Mouse (Mus musculus) hindbrain, embryonic 10.5 days (tissue): Measurements from ENCODE around the gene AW011738. TPM values are rescaled to one million over a fixed set of nuclear protein-coding genes. Genes with fewer than 3 reads are reported as not detected.

ENCODE experiments used
- DNase-seq: peaks from one replicate; pipeline ENCODE4 v3.0.0-alpha.2; 2017; ENCODE audit warnings: low spot score
- H3K27ac ChIP-seq: fragments of 300-500 bp; sonication (generic); 2 replicates; pipeline ENCODE4 v1.5.1; 2016; ENCODE audit warnings: mild to moderate bottlenecking, moderate library complexity
- H3K27me3 ChIP-seq: fragments of 300-500 bp; sonication (generic); 2 replicates; pipeline ENCODE4 v1.6.1; 2016; ENCODE audit warnings: mild to moderate bottlenecking; ENCODE audit not compliant: poor library complexity, insufficient read depth, severe bottlenecking
- H3K36me3 ChIP-seq: fragments of 300-500 bp; sonication (generic); 2 replicates; pipeline ENCODE4 v1.6.1; 2016; ENCODE audit warnings: mild to moderate bottlenecking, moderate library complexity
- H3K4me1 ChIP-seq: fragments of 300-500 bp; sonication (generic); replicated peaks from 2 replicates; pipeline ENCODE4 v1.6.1; 2016; ENCODE audit warnings: mild to moderate bottlenecking
- H3K4me3 ChIP-seq: fragments of 300-500 bp; sonication (generic); 2 replicates; pipeline ENCODE4 v1.5.1; 2016; ENCODE audit warnings: mild to moderate bottlenecking, moderate library complexity
- H3K9me3 ChIP-seq: fragments of 300-500 bp; sonication (generic); 2 replicates; pipeline ENCODE4 v1.6.1; 2016; ENCODE audit warnings: mild to moderate bottlenecking, moderate library complexity
- WGBS: fragments of 180-500 bp; shearing (Covaris S2); methylation state at CpG from one replicate; pipeline ENCODE4 v1.1.7; 2016; 5-methylcytosine and 5-hydroxymethylcytosine counted together
- polyA plus RNA-seq: library from polyadenylated mRNA; unstranded; fragments of >200 nt; fragmentation: Nextera tagmentation; extraction: Ambion mirVana; gene quantifications from 2 replicates; pipeline ENCODE4 v1.2.1, GENCODE M21; 2016

Gene AW011738
- polyA plus RNA-seq, 1 experiment from 2014 or later, result 7.0 TPM

GRCm38 (mm10) chr4:156208872-156209271, 5.8 kb downstream of the AW011738 start:
- H3K36me3 ChIP-seq, result peaks cover 37% of the 10 kb centered on the region
- H3K27ac ChIP-seq, result no peak overlapping the region
- peaks cover 21% of the 10 kb centered on the region for H3K4me1 ChIP-seq
- DNase-seq, result no peak
- no peaks in the 10 kb centered on the region for H3K9me3 ChIP-seq
- no peak overlapping the region for H3K4me3 ChIP-seq
- H3K27me3 ChIP-seq, result peaks cover 13% of the 10 kb centered on the region
- WGBS, result 92% methylated on average over 4 of the region's 4 CpGs

GRCm38 (mm10) chr4:156209963-156210635, 7.0 kb downstream of the AW011738 start:
- no peak overlapping the region for H3K4me3 ChIP-seq
- WGBS, result 76% methylated on average over 13 of the region's 13 CpGs

GRCm38 (mm10) chr4:156213134-156213533, 10.0 kb downstream of the AW011738 start:
- Histone ChIP-seq H3K4me1 (0 out of 2 replicates have a peak, but pooled peaks cover 5% of the 10 kb centered on the region), H3K4me3 (no peak overlapping the region), H3K36me3 (peaks cover 18% of the 10 kb centered on the region), H3K27ac (no peak overlapping the region), H3K9me3 (no peaks in the 10 kb centered on the region), H3K27me3 (no peaks in the 10 kb centered on the region)
- no peak for DNase-seq
- WGBS, result 90% methylated on average over 13 of the region's 13 CpGs

More at GRCm38 (mm10) chr4:156209963-156210635, 7.0 kb downstream of the AW011738 start:
- peaks cover 2% of the 10 kb centered on the region; the same call in 1 of the 2 replicates for H3K27me3 ChIP-seq
- peaks cover 9% of the 10 kb centered on the region for H3K4me1 ChIP-seq
- no peak overlapping the region for H3K27ac ChIP-seq
- peaks cover 39% of the 10 kb centered on the region for H3K36me3 ChIP-seq
- no peaks in the 10 kb centered on the region for H3K9me3 ChIP-seq
- no peak for DNase-seq

- Histone ChIP-seq H3K27me3 (no peaks in the 10 kb centered on the region), H3K4me3 (no peak within 1 kb of the TSS), H3K4me1 (0 out of 2 replicates have a peak, but pooled peaks cover 5% of the 10 kb centered on the region), H3K36me3 (peaks cover 10% of the 10 kb centered on the region; the same call in 1 of the 2 replicates), H3K9me3 (no peaks in the 10 kb centered on the region), H3K27ac (no peak within 1 kb of the TSS)
- DNase-seq, result no peak
- 84% methylated on average over 4 of the region's 4 CpGs for WGBS
These were observed 12.5 kb downstream of the AW011738 start, which contains the start of gene Perm1 for GRCm38 (mm10) chr4:156215649-156216048. TSS of gene Perm1 (plus strand) at chr4:156215868.

GRCm38 (mm10) chr4:156216196-156216595, 13.1 kb downstream of the AW011738 start:
- Histone ChIP-seq H3K27ac (no peak overlapping the region), H3K9me3 (no peaks in the 10 kb centered on the region), H3K36me3 (peaks cover 10% of the 10 kb centered on the region; the same call in 1 of the 2 replicates), H3K27me3 (no peaks in the 10 kb centered on the region), H3K4me3 (no peak overlapping the region), H3K4me1 (0 out of 2 replicates have a peak, but pooled peaks cover 5% of the 10 kb centered on the region)
- 90% methylated on average over 2 of the region's 2 CpGs for WGBS
- DNase-seq, result no peak

- H3K36me3 ChIP-seq, result peaks cover 16% of the 10 kb centered on the region; the same call in 1 of the 2 replicates
- H3K4me1 ChIP-seq, result 0 out of 2 replicates have a peak, but pooled peaks cover 5% of the 10 kb centered on the region
- no peak overlapping the region for H3K4me3 ChIP-seq
- no peaks in the 10 kb centered on the region for H3K9me3 ChIP-seq
- WGBS, result 82% methylated on average over 16 of the region's 16 CpGs
- H3K27me3 ChIP-seq, result no peaks in the 10 kb centered on the region
- 0 out of 2 replicates have a peak overlapping the region, but pooled peaks have one; percentile 23 for H3K27ac ChIP-seq
- DNase-seq, result no peak
These were observed 14.0 kb downstream of the AW011738 start for GRCm38 (mm10) chr4:156217022-156217669.

GRCm38 (mm10) chr4:156217838-156218237, 14.7 kb downstream of the AW011738 start:
- peaks cover 20% of the 10 kb centered on the region; the same call in 1 of the 2 replicates for H3K36me3 ChIP-seq
- H3K27ac ChIP-seq, result no peak overlapping the region
- no peaks in the 10 kb centered on the region for H3K9me3 ChIP-seq
- no peak for DNase-seq
- H3K4me3 ChIP-seq, result no peak overlapping the region
- 0 out of 2 replicates have a peak, but pooled peaks cover 5% of the 10 kb centered on the region for H3K4me1 ChIP-seq
- 86% methylated on average over 16 of the region's 16 CpGs for WGBS
- H3K27me3 ChIP-seq, result no peaks in the 10 kb centered on the region

GRCm38 (mm10) chr4:156219936-156220335, 16.8 kb downstream of the AW011738 start:
- Histone ChIP-seq H3K27me3 (no peaks in the 10 kb centered on the region), H3K4me3 (no peak overlapping the region), H3K9me3 (no peaks in the 10 kb centered on the region), H3K36me3 (peaks cover 18% of the 10 kb centered on the region; the same call in 1 of the 2 replicates), H3K27ac (no peak overlapping the region), H3K4me1 (0 out of 2 replicates have a peak, but pooled peaks cover 5% of the 10 kb centered on the region)
- DNase-seq, result no peak
- 92% methylated on average over 11 of the region's 11 CpGs for WGBS

- 0 out of 2 replicates have a peak, but pooled peaks cover 3% of the 10 kb centered on the region for H3K27me3 ChIP-seq
- H3K9me3 ChIP-seq, result no peaks in the 10 kb centered on the region
- WGBS, result 83% methylated on average over 2 of the region's 2 CpGs
- H3K4me3 ChIP-seq, result no peak overlapping the region
- H3K4me1 ChIP-seq, result peaks cover 16% of the 10 kb centered on the region
- no peak for DNase-seq
- H3K27ac ChIP-seq, result no peak overlapping the region
- peaks cover 32% of the 10 kb centered on the region for H3K36me3 ChIP-seq
These were observed 21.2 kb downstream of the AW011738 start for GRCm38 (mm10) chr4:156224276-156224675.

- Histone ChIP-seq H3K4me3 (peak overlapping the region; percentile 27; the same call in 1 of the 2 replicates), H3K36me3 (peaks cover 51% of the 10 kb centered on the region), H3K27ac (peak overlapping the region; percentile 13; the same call in 1 of the 2 replicates), H3K4me1 (peaks cover 16% of the 10 kb centered on the region), H3K9me3 (no peaks in the 10 kb centered on the region), H3K27me3 (0 out of 2 replicates have a peak, but pooled peaks cover 3% of the 10 kb centered on the region)
- DNase-seq, result no peak
- WGBS, result 32% methylated on average over 18 of the region's 18 CpGs
These were observed 24.8 kb downstream of the AW011738 start for GRCm38 (mm10) chr4:156227752-156228392.

- H3K9me3 ChIP-seq, result no peaks in the 10 kb centered on the region
- 21% methylated on average over 12 of the region's 12 CpGs for WGBS
- no peak for DNase-seq
- peaks cover 22% of the 10 kb centered on the region for H3K4me1 ChIP-seq
- H3K4me3 ChIP-seq, result peak overlapping the region; percentile 27; the same call in 1 of the 2 replicates
- peak overlapping the region; percentile 13; the same call in 1 of the 2 replicates for H3K27ac ChIP-seq
- H3K36me3 ChIP-seq, result peaks cover 57% of the 10 kb centered on the region
- H3K27me3 ChIP-seq, result 0 out of 2 replicates have a peak, but pooled peaks cover 3% of the 10 kb centered on the region
These were observed 25.4 kb downstream of the AW011738 start for GRCm38 (mm10) chr4:156228393-156229024.

GRCm38 (mm10) chr4:156234021-156234501, 31.0 kb downstream of the AW011738 start:
- peaks cover 65% of the 10 kb centered on the region for H3K36me3 ChIP-seq
- H3K4me3 ChIP-seq, result peak overlapping the region; percentile 78
- WGBS, result 3% methylated on average over 17 of the region's 17 CpGs
- peaks cover 30% of the 10 kb centered on the region for H3K4me1 ChIP-seq
- H3K27me3 ChIP-seq, result no peaks in the 10 kb centered on the region
- H3K27ac ChIP-seq, result peak overlapping the region; percentile 93
- H3K9me3 ChIP-seq, result no peaks in the 10 kb centered on the region
- DNase-seq, result peak; percentile 66
